Mouse (Mus musculus) cerebellum, adult 18-20 months (tissue): ENCODE results near the gene Gm609.
"Not testable (repeated sequence)": the region's sequence is repeated elsewhere in the genome, so short reads cannot be mapped to it uniquely, and the experiment has no call there.

ENCODE experiments used
- DNase-seq, 2 experiments: peaks; one replicate each; pipeline ENCODE4 v3.0.0; 2021

The Gm609 gene

DNA sequence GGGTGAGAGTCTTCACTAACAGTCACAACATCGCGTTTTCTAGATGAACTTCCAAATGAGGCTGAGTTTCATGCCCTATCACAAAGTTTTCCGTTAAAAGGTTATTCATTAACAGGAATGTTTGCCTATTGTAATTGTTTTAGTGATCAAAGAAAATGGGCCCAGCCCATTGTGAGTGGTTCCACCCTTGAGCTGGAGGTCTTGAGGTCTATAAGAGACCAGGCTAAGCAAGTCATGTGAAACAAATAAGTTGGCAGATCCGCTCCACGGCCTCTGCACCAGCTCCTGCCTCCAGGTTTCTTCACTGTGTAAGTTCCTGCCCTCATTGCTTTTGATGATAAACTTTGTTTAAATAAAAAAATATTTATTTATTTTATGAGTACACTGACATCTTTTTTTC is at the start of gene Gm609:
Gm609 (minus strand) TSS at position 43 of the 400 bp plus-strand sequence.
- no peak for DNase-seq

DNA sequence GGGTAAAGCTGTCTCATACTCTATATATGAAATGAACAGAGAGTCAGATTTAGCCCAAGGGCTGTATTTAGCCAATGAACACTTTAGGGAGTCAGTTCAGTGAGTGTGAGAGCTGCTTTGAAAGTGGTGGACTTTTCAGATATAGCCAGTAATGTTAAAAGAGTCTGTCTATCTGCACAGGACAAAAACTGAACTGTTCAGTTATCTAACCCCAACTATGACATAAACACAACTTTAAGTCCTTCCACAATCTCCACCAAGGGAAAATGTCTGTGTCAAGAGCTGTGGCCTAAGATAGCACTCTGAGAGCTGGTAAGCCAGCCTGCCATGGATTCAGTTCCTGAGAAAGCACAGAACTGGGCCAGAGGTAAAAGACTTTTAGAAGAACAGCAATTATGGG is 49.3 kb upstream of the Gm609 start:
- DNase-seq = no peak

DNA sequence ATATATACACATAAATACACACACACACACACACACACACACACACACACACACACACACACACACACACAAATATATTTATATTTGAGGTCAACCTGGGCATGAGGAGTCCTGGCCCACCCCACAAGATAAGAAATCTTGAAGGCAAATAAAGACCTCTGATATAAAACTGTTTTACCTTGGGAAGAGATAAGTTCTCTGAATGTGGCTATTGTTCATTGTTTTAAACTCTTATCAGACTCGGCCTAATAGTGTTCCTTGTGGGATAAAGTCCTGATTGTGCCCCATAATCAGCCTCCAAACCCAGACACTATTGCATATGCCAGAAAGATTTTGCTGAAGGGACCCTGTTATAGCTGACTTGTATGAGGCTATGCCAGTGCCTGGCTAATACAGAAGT is 45.6 kb upstream of the Gm609 start:
- DNase-seq = not testable (repeated sequence)

DNA sequence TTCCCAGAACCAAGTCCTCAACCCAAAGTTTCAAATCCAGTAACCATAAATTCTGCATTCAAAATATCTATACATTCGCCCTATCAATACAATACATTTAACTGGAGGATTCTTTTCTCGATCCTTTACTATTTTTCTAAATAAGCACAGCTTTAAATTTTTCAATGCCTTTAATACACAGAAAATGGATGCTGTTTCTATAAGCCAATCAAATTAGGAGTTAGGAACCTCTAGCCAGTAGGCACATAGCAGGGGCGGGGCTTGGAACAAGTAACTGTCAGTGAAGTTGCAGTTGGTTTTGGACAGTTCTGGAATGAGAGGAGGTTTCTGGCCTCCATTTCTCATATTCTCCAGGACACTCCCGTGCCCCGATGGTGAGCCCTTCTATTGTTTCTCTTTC is 42.2 kb upstream of the Gm609 start, which contains the start of gene Slc9c1:
Slc9c1 (plus strand) TSS at position 301 of the 400 bp plus-strand sequence.
- no peak for DNase-seq

DNA sequence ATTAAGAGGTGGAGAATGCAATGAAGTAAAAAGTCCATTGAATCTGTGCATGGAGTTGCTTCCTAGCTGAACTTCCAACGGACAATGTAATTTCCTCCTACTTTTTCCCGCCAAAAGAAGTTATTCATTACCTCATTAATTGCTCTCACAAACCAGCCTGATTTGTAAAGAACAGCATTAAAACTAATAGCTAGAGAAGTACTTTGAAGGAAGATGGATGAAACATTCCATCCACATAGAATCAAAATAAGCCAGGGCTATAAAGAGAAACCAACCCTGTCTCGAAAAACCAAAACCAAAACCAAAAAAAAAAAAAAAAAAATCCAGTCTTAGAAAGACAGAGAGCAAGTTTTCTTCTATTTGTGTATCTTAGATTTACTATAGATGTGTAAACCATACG is 39.2 kb upstream of the Gm609 start, which contains the start of gene Gm17783:
Gm17783 (minus strand) TSS at position 101 of the 400 bp plus-strand sequence.
- DNase-seq = no peak

DNA sequence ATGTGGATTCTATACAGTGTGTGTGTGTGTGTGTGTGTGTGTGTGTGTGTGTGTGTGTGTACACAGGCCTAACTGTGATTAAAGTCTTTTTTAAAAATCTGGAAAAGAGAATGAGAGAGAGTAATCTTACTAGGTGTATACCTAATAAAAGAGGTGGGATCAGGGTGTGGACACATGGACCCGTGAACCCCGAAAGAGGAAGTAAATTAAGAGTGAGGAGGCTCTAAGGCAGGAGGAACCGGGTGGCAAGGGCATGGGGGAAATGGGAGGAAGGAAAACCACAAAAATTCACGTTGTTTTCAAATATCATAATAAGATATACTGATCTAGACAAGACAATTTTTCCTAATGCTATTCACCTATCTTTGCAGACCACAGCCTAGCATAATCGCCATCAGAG is 32.8 kb upstream of the Gm609 start:
- DNase-seq = no peak

DNA sequence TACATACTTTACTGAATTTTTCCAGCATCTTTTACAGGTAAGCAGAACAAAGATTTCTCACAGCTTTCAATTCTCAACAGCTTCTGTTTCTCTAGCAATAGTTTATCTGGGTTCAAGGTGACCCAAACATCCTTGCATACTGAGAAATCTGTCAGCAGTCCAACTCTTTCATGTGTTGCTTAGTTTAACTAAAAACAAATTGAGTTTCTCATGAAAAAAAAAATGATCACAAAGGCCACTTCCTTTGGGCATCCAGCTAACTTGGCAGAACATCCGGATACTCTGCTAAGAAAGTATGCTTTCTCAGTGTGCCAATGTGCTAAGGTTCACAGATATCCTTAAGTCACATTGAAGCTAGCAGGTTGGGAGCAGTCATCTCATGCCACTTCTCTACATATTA is 2.6 kb upstream of the Gm609 start:
- DNase-seq = no peak

DNA sequence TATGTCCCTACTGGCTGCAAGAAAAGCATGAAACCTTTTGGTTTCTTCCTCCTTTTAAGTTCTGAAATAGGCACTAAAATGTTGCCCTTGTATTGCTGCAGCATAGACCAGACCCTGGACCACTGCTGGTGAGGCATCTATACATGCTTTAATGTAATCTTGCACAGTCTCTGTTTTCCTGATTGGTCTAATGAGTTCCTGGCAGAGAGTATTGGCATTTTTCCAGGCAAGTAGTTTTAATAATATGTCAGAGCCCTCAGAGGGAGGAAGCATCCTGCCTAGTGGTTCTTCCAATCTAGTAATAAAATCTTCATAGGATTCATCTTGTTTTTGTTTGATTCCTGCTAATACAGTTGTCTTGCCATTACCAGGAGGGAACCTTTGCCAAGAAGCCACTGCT is 15.8 kb downstream of the Gm609 start:
- DNase-seq = no peak

DNA sequence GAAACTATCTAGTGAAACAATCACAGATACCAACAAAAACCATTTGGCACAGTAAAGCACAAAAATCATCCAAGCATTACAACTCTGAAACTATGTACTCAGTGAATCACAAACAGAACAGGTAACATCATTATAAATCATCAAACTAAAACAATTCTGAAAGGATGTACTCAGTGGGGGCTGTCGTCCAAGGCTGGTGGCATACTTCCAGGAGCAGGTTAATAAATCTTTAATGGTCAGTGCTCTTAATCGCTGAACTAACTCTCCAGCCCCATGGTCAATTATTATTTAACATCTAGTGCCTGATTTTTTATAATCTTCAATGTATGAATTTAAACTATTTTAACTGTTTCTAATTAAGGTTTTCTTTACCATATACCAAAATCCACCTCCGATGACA is 20.9 kb downstream of the Gm609 start:
- not testable (repeated sequence) for DNase-seq

DNA sequence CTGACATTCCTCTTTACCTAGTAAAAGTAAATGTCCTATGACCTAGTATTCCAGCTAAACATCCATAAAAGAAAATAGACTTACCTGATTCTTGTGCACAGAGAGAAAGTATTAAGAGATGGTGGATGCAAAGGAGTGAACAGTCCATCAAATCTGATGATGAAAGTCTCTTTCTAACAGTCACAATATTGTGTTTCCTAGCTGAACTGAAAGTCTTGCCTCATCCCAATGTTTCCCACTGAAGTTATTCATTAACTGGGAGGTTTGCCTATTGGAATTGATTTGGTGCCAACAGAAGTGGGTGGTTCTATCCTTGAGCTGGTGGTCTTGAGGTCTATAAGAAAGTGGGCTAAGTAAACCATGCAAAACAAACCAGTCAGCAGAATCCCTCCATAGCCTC is 38.0 kb downstream of the Gm609 start:
- no peak for DNase-seq

DNA sequence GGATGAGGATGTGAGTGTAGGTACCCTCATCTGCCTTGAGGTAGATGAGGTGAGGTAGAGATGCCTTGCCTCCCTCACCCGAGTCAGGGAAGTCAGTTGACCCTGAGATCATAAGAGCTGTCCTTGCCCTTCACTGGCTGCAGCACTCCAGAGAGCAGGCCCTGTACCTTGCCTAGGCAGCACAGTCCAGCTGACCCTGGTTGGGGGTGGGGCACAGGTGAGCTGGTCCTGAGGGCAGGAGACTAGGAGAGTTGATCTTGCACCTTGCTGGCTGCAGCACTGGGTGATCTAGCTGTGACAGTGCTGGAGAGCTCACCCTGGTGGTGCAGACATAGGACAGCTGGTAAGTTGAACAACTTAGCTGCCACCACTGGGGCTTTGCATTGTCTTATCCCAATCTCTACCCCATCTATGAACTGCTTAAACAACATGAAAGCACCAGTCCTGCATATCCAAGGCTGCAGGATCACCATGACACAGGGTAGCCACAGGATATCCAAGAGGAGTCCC is 55.5 kb downstream of the Gm609 start:
- DNase-seq = no peak

DNA sequence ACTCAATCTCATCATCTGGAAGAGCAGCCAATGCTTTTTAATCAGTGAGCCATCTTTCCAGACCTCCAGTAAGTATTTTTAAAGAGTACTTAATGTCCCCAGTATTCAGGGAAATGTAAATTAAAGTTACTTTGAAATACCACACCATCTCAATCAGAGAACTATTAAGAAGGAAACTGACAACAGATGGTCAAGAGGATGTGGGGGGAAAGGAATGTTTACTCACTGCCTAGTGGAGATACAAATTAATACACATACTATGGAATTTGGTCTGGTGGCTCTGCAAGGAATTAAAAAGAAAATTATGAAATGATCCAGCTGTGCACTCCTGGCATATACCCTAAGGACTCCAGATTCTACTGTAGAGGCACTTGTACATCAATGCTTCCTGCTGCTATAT is 57.2 kb downstream of the Gm609 start:
- no peak for DNase-seq

DNA sequence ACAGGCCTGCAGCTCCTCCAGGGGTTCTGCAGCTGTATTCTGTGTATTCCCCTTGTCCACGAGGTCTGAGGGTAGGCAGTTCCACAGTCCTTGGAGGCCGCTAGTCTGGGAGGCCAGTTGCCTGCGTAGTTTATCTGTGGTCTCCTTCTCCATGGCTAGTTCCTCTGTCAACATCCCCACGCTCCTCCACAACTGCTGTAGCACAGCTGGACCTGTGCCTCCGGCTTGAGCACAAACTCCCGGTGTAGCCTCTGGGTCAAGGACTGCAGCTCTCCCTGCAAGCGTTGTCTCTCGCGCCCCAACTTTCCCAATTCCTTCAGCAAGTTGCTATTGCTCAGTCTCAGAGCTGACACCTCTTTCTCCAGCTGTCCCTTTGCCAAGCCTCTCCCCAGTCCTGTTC is 65.1 kb downstream of the Gm609 start:
- no peak for DNase-seq

DNA sequence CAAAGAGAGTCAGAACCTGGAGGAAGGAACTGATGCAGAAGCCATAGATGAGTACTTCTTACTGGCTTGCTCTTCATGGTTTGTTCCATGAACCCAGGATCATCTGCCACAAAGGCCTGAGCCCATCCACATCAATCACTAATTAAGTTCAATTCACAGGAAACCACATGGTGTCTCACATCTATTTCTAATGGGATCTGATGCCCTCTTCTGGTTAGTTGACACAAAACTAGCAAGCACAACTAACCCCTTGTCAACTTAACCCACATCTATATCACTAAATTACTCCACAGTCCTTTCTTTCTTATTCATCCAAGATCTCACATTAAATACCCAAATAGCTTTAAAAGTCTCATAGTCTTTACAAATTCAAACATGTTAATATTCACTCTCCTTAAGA is 79.3 kb downstream of the Gm609 start:
- DNase-seq = no peak

DNA sequence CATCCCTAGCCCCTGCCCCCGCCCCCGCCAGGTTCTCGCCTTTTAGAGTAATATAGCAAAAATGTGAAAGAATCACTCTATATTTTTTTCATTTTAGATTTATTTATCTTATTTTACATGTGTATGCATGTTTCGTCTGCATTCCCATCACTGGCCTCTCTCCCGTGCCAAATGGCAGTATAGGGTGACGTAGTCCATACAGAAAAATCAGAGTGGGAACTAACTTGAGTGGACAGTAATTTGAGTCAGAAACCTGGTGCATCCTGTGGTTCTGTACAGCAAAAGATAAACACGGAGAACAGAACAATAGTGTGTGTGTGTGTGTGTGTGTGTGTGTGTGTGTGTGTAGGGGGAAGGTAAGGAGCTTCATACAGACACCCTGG is 83.7 kb downstream of the Gm609 start:
- not testable (repeated sequence) for DNase-seq

DNA sequence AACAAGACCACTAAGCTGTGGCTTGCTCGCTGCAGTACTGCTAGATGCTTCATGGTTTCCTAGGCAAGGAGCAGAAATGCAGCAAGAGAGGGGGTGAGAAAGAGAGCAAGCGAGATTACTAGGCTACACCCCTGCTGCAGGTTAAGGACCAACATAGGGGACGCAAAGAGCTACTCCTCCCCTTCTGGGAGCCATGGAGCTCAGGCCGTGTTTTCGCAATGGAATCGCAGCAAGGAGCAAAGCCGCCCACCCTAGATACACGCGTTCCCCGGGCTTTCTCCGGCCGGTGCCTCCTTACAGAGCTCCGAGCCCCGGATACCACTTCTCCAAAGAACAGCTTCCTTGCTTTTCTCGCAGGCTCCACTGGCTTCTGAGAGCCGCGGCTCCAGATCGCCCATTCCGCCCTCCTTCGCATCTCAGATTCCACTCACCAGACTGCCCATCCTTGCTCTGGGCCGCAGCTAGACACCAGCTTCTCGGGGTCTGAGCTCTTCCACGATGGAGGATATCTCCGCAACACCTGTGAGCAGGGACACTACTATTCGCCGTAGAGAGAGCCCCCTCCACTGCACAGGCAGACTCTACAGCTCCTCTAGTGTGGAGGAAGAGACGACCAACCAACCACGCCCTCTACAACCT is 84.2 kb downstream of the Gm609 start, which contains the start of gene Cd200:
Cd200 (minus strand) TSS at position 629 of the 639 bp plus-strand sequence.
- peak; percentile 62 to 69 for DNase-seq

DNA sequence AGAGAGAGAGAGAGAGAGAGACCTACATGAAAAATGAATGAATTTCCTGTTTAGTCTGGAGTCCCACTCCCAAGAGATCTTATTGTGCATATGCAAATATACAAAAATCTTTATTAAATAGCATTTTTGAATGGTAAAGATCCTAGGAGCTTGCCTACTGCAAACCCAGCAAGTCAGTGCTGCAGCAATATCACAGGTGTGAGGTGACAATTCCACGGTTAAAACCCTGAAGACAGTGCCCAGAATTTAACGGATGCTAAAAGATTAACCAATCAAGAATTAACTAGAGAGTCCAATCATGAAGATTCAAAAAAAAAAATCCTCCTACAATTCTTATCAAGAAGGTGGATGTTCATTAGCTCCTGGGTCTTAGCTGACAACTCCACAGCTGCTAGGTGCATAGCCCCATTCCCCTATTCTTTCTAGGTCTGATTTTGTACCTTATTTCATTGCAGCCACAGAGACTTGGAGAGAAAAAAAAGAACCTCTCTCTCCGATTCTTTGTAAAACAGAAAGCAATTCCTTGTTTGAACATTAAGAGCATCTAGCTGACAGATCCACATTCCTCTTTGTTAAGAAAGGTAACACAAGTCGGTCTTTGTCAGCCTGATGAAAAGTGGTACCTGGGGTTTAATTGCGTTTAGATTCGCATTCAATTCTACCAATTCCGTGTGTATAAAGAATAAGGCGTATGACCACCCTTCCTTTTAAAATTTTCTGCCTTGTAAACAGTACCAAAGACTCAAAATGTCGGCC is 84.9 kb downstream of the Gm609 start:
- no peak for DNase-seq

DNA sequence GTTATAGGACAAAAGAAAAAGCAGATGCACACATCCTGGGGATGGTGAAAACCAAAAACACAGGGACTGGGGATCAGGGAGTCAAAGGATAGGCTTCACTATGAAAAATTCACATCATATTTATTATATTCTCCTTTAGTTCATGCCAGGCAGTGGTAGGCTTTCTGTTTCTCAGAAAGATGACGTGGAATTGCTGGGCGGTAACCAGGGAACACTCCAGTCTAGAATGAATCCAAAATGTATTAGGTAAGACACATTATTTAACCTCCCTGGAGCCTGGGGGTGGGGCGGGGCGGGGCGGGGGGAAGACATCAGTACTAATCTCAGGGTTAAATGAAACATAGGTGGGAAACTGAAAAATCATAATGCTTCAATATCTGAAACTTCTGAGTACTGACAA is 85.7 kb downstream of the Gm609 start:
- no peak for DNase-seq

DNA sequence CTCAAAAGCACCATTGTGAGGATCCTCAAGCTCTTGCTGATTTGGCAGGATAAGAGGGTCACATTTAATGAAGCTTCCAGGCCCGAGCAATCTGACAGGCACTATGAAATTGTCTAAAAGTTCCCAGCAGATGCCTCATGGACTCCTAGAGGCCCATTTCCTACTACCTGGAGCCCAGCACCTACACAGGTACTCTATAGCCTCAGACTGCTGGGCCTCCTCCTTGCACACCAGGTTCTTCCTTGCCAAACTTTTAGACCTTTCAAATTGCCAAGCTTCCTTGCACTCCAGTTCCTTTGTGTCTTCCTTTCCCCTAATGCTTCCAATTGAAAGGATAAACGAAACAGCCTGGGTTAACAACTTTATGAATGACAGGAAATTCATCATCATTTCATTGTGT is 89.8 kb downstream of the Gm609 start:
- no peak for DNase-seq

DNA sequence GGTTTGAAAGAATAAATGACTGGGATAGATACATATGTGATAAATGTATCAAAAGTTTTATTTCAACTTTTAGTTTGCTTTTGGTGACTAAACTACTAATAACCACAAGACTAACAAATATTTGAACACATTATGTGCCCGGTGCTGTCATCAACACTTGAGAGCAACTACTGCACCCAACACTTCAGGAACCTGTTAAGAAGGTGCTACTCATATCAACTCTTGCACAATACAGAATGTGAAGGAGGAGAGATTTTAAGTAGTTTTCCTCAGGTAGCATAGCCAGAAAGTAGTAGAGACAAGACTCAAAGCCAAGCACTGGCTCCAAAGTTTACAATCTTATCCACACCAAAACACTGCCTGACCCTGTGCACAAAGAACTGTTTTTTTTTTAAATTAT is 90.7 kb downstream of the Gm609 start:
- no peak for DNase-seq

DNA sequence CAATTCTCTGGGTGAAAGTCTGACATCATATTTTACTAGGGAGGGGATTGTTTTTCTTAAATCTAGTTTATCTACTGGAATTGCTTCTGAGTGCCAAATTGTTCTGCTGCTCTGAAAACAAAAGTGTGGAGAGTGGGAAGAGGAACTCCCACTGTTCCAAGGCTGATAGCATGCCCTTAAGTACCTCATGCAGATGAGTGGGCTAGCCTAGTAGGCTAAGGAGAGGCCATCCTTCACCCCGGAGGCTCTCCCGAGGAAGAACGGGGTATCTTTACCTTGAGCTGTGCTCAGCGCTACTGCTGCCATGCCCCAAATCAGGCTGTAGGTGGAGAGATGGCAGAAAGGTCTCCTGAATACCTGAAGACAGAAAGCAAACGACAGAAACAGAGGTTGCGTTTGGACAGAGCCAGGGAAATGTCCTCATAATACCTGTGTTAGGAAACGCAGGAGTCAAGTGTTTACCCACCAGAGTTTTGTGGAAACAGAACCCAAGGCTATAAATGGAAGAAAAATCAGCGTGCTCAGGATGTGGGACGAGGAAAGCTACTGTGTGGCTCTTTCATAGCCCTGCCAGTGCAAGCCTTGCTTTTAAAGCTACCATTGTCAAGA is 92.7 kb downstream of the Gm609 start:
- DNase-seq = no peak

DNA sequence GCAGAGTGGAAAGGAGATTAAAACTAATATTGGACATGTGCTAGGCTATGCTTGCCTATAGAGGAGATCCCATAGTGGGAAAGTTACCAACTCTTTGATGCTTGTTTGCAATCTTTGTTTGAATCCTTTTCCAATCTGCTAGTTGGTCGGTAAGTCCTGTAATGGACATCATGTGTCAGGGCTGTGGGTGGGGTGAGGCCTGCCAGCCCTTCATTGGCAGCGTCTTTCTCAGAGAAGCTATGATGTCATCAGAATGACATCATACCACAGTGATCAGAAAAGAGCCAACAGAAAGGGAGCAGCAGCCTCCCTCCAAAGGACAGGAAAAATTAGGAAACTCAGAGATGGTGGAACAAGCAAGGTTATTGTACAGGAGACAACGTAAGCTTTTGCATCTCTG is 93.4 kb downstream of the Gm609 start:
- no peak for DNase-seq

DNA sequence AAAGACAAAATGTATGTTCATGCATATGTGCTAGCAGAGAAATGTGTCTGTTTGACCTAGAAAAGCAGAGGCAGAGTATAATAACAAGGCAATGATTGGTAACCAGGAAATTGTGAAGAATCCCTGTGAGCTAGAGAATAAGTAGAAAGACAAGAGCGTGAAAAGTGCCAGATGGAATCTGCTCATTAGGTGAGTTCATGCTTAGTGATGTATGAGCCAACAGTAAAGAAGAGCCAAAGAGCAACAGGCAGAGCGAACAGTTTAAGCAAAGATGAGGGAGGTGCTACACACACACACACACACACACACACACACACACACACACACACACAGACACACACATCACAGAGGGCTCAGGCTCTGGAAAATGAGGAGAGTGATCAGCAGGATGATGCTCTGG is 95.3 kb downstream of the Gm609 start:
- DNase-seq = no peak

DNA sequence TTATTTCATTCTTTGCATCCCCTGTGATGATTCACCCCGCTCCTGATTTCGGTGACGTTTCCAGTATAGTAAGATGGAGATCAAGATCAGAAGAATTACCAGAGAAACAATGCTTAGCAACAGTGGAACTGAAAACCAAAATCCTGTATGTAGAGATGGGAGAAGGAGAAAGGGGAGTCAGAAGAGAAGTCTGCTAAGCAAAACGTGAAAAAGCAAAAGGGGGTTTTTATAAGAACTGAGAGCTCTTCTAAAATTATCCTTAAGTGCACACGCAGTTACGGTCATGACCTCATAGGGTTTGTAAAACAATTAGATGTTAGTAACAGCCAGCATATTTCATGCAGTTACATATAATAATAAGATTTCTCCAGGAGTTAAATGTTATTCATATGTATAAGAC is 100.5 kb downstream of the Gm609 start:
- DNase-seq = no peak
